Mouse (Mus musculus): ENCODE data around the gene Gfpt2.
"Not testable (repeated sequence)": the region's sequence is repeated elsewhere in the genome, so short reads cannot be mapped to it uniquely, and the experiment has no call there.

Gene Gfpt2

GRCm38 (mm10) chr11:49793619-49794341 is at the start of gene Gfpt2:
Gene Gfpt2 (plus strand): TSS chr11:49794178.
- DNase-seq (ENCODE audit: low spot score in 2 of 2): peak; percentile 77 to 79

- DNase-seq (ENCODE audit: low spot score in 2 of 2): no peak
Observed at GRCm38 (mm10) chr11:49744981-49745380, 49.0 kb upstream of the Gfpt2 start.

- no peak for DNase-seq (ENCODE audit: low spot score in 2 of 2)
Observed at GRCm38 (mm10) chr11:49745839-49746238, 48.1 kb upstream of the Gfpt2 start.

GRCm38 (mm10) chr11:49746756-49747155 is 47.2 kb upstream of the Gfpt2 start:
- no peak for DNase-seq (ENCODE audit: low spot score in 2 of 2)

- no peak for DNase-seq (ENCODE audit: low spot score in 2 of 2)
Observed at GRCm38 (mm10) chr11:49754958-49755665, 38.9 kb upstream of the Gfpt2 start.

- DNase-seq (ENCODE audit: low spot score in 2 of 2): no peak
Observed at GRCm38 (mm10) chr11:49758096-49758495, 35.9 kb upstream of the Gfpt2 start.

GRCm38 (mm10) chr11:49761130-49761529 is 32.8 kb upstream of the Gfpt2 start:
- no peak for DNase-seq (ENCODE audit: low spot score in 2 of 2)

- DNase-seq (ENCODE audit: low spot score in 2 of 2): no peak
Observed at GRCm38 (mm10) chr11:49763555-49763954, 30.4 kb upstream of the Gfpt2 start.

- DNase-seq (ENCODE audit: low spot score in 2 of 2): no peak
Observed at GRCm38 (mm10) chr11:49764023-49764422, 30.0 kb upstream of the Gfpt2 start.

- no peak for DNase-seq (ENCODE audit: low spot score in 2 of 2)
Observed at GRCm38 (mm10) chr11:49764639-49765299, 29.2 kb upstream of the Gfpt2 start.

GRCm38 (mm10) chr11:49765377-49766136 is 28.4 kb upstream of the Gfpt2 start:
- no peak for DNase-seq (ENCODE audit: low spot score in 2 of 2)

- DNase-seq (ENCODE audit: low spot score in 2 of 2): no peak
Observed at GRCm38 (mm10) chr11:49766137-49766411, 27.9 kb upstream of the Gfpt2 start.

GRCm38 (mm10) chr11:49767497-49767896 is 26.5 kb upstream of the Gfpt2 start:
- not testable (repeated sequence) for DNase-seq (ENCODE audit: low spot score in 2 of 2)

GRCm38 (mm10) chr11:49768781-49769180 is 25.2 kb upstream of the Gfpt2 start:
- no peak for DNase-seq (ENCODE audit: low spot score in 2 of 2)

GRCm38 (mm10) chr11:49770676-49771550 is 23.1 kb upstream of the Gfpt2 start:
- no peak for DNase-seq (ENCODE audit: low spot score in 2 of 2)

GRCm38 (mm10) chr11:49772251-49772650 is 21.7 kb upstream of the Gfpt2 start:
- DNase-seq (ENCODE audit: low spot score in 2 of 2): no peak

- DNase-seq (ENCODE audit: low spot score in 2 of 2): no peak
Observed at GRCm38 (mm10) chr11:49774894-49775293, 19.1 kb upstream of the Gfpt2 start.

GRCm38 (mm10) chr11:49778844-49779243 is 15.1 kb upstream of the Gfpt2 start:
- DNase-seq (ENCODE audit: low spot score in 2 of 2): no peak

- no peak for DNase-seq (ENCODE audit: low spot score in 2 of 2)
Observed at GRCm38 (mm10) chr11:49780161-49780817, 13.7 kb upstream of the Gfpt2 start.

- DNase-seq (ENCODE audit: low spot score in 2 of 2): no peak
Observed at GRCm38 (mm10) chr11:49781833-49782399, 12.1 kb upstream of the Gfpt2 start.
